8 mouse cellular contexts compared by ENCODE assay signal in the genomic region with DNA sequence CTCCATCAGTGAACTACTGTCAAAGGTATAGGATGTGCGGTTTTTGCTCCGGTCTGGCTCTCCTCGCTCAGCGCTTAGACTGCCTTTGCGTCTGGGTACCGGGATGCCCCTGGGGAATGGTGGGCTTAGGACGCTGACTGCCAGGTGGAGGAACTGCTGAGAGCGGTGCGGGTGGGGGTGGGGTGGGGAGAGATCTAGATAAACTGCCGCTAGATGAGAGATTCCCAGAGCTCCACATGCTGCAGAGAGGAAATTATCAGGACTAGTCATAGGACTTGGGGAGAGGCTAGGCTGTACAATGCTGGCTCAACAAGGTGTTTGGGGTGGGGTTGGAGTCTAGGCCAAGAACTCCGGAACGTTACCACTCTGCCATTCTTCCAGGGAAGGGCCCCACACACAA.
DNase-seq lines count a peak whose midpoint lies in the region; ATAC-seq and TF ChIP-seq lines count a peak whose summit lies in the region.

No protein-coding gene starts in this region.

- H3K27ac ChIP-seq in heart, embryonic 11.5 days (ENCODE audit: low read depth, low read length), result no peak overlapping the region
- peak overlapping the region; percentile 92 for H3K27ac ChIP-seq in heart, embryonic 16.5 days (ENCODE audit: low read length)
- H3K27ac ChIP-seq in midbrain, embryonic 13.5 days, result no peak overlapping the region

- DNase-seq in heart, postnatal 36 days, result no peak
- no peak for DNase-seq in cerebellum, adult 9-10 months
- DNase-seq in layer of hippocampus, adult 11-12 months (ENCODE audit: low spot score), result no peak
- DNase-seq in frontal cortex, postnatal 25 days (ENCODE audit: low spot score in 2 of 2), result no peak

- H3K36me3 ChIP-seq in heart, embryonic 11.5 days (ENCODE audit: control insufficient read depth, insufficient read depth, low read length), result no peaks in the 10 kb centered on the region
- no peaks in the 10 kb centered on the region for H3K36me3 ChIP-seq in E14TG2a.4 (ENCODE audit: insufficient read depth, low read length)
- no peaks in the 10 kb centered on the region for H3K36me3 ChIP-seq in heart, embryonic 16.5 days (ENCODE audit: control insufficient read depth, insufficient read depth)
- no peaks in the 10 kb centered on the region for H3K36me3 ChIP-seq in midbrain, embryonic 13.5 days

- 26% methylated on average over 12 of the region's 12 CpGs for WGBS in heart, embryonic 11.5 days (ENCODE audit: insufficient replicate concordance)
- WGBS in heart, embryonic 16.5 days, result 26% methylated on average over 12 of the region's 12 CpGs
- 46% methylated on average over 12 of the region's 12 CpGs for WGBS in midbrain, embryonic 13.5 days

- no peaks in the 10 kb centered on the region for H3K27me3 ChIP-seq in heart, embryonic 11.5 days (ENCODE audit: control insufficient read depth, insufficient read depth, low read length)
- peaks cover 46% of the 10 kb centered on the region for H3K27me3 ChIP-seq in E14TG2a.4 (ENCODE audit: insufficient read depth, low read length)
- no peaks in the 10 kb centered on the region for H3K27me3 ChIP-seq in heart, embryonic 16.5 days (ENCODE audit: control insufficient read depth, insufficient read depth, low read length)
- no peaks in the 10 kb centered on the region for H3K27me3 ChIP-seq in midbrain, embryonic 13.5 days

- H3K9ac ChIP-seq in heart, embryonic 11.5 days (ENCODE audit: low read depth, low read length), result peak overlapping the region; percentile 79; the same call in 1 of the 2 replicates
- H3K9ac ChIP-seq in heart, embryonic 16.5 days (ENCODE audit: low read length), result peak overlapping the region; percentile 83
- H3K9ac ChIP-seq in midbrain, embryonic 13.5 days (replicated peaks), result no peak overlapping the region

- no peak for TF ChIP-seq CTCF in E14TG2a.4 (conservative IDR thresholded peaks at IDR 0.05; ENCODE audit: low read length)

- H3K4me1 ChIP-seq in heart, embryonic 11.5 days (ENCODE audit: control insufficient read depth, insufficient read depth, low read length), result peaks cover 18% of the 10 kb centered on the region
- H3K4me1 ChIP-seq in E14TG2a.4 (replicated peaks; ENCODE audit: low read depth, low read length), result peaks cover 48% of the 10 kb centered on the region
- peaks cover 28% of the 10 kb centered on the region for H3K4me1 ChIP-seq in heart, embryonic 16.5 days (ENCODE audit: control insufficient read depth, insufficient read depth, low read length)
- H3K4me1 ChIP-seq in midbrain, embryonic 13.5 days (replicated peaks), result peaks cover 14% of the 10 kb centered on the region

- peak overlapping the region; percentile 52 for H3K4me3 ChIP-seq in heart, embryonic 11.5 days (ENCODE audit: low read depth, low read length)
- peak overlapping the region; percentile 37; the same call in 1 of the 2 replicates for H3K4me3 ChIP-seq in E14TG2a.4 (replicated peaks; ENCODE audit: low read length)
- peak overlapping the region; percentile 61 for H3K4me3 ChIP-seq in heart, embryonic 16.5 days (ENCODE audit: low read length)
- no peak overlapping the region for H3K4me3 ChIP-seq in midbrain, embryonic 13.5 days (replicated peaks)

- no peak for ATAC-seq in heart, embryonic 11.5 days (replicated peaks; ENCODE audit: insufficient number of reproducible peaks, low FRiP score, low TSS enrichment)
- no peak for ATAC-seq in heart, embryonic 16.5 days (replicated peaks; ENCODE audit: extremely low read depth, insufficient read depth, low FRiP score)
- ATAC-seq in midbrain, embryonic 13.5 days, result peak; percentile 35; the same call in 1 of the 2 replicates

- H3K4me2 ChIP-seq in heart, embryonic 11.5 days, result peak overlapping the region; percentile 82
- peak overlapping the region; percentile 89 for H3K4me2 ChIP-seq in heart, embryonic 16.5 days (ENCODE audit: low read depth, low read length)
- H3K4me2 ChIP-seq in midbrain, embryonic 13.5 days (replicated peaks), result peak overlapping the region; percentile 59; the same call in 1 of the 2 replicates

- intact Hi-C loops in heart, postnatal 36 days (cut with DNase I), result no loop called here

- H3K9me3 ChIP-seq in heart, embryonic 11.5 days (replicated peaks; ENCODE audit: control insufficient read depth, low read length), result no peaks in the 10 kb centered on the region
- H3K9me3 ChIP-seq in E14TG2a.4 (ENCODE audit: low read length), result peaks cover 15% of the 10 kb centered on the region
- no peaks in the 10 kb centered on the region for H3K9me3 ChIP-seq in heart, embryonic 16.5 days (replicated peaks; ENCODE audit: control insufficient read depth, low read length)
- H3K9me3 ChIP-seq in midbrain, embryonic 13.5 days, result no peaks in the 10 kb centered on the region
